Mouse (Mus musculus): Measurements from ENCODE around the gene Togaram2. TPM values are rescaled to one million over a fixed set of nuclear protein-coding genes. Genes with fewer than 3 reads are reported as not detected.

Togaram2 gene
- total RNA-seq, 4 experiments from 2014 or later, result 0.19 to 0.28 TPM; not detected in 2

- no peak for DNase-seq
Observed at GRCm38 (mm10) chr17:71683281-71683680, 10.2 kb downstream of the Togaram2 start.

GRCm38 (mm10) chr17:71684103-71684608 is 11.1 kb downstream of the Togaram2 start:
- DNase-seq, result no peak

GRCm38 (mm10) chr17:71687436-71687835 is 14.4 kb downstream of the Togaram2 start:
- DNase-seq, result no peak

GRCm38 (mm10) chr17:71689903-71690302 is 16.8 kb downstream of the Togaram2 start:
- DNase-seq, result no peak

GRCm38 (mm10) chr17:71691361-71691875 is 18.4 kb downstream of the Togaram2 start:
- DNase-seq, result no peak

- DNase-seq, result no peak
Observed at GRCm38 (mm10) chr17:71693313-71693712, 20.3 kb downstream of the Togaram2 start.

- DNase-seq, result no peak
Observed at GRCm38 (mm10) chr17:71693780-71694179, 20.7 kb downstream of the Togaram2 start.

GRCm38 (mm10) chr17:71695151-71695550 is 22.1 kb downstream of the Togaram2 start:
- DNase-seq, result no peak

DNA sequence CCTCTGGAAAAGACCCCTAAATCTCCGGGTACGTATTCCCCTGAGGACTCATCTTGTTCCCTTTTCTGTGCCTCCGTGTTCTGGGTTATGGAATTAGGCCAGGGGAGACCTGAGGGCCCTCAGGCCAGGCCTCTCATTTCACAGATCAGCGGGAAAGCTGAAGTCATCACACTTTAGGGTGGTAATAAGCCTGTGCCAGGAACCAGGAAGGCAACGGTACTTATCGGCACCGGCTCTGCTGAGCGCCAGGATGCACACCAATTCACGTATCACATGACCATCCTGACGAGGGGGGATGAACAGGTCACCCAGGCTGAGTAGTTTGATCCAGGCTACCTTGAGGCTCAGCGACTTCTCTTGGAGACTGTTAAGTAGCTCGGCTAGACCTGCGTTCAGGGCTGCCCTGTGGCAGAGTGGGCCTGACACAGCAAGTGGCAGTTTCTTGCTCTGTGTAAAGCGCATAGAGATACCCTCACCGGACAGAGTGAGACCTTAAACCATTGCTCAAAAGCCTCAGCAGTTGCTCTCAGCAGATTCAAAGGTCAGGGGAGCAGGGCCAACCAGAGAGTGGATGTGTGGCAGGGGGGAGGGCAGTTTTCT is 22.8 kb downstream of the Togaram2 start:
- DNase-seq, result no peak

DNA sequence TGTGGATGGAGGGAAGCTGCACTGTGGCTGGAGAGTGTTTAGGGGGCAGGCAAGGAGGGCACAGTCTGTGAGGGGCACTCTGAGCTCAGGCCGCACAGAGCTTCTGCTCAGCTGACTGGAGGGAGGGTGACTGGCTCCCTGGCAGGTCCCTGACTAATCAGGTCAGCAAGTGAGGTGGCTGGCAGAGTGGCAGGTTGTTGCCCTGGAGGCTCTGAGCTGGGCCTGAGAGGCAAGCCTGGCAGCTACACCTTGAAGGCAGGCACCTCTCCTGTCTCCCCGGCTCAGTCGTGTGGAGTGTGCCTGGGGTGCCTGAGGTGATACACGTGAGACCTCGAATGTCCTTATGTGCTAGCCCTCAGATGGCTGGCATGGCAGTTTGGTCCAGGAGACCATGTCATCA is 23.3 kb downstream of the Togaram2 start:
- DNase-seq, result no peak

GRCm38 (mm10) chr17:71697896-71698618 is 25.0 kb downstream of the Togaram2 start:
- no peak for DNase-seq

DNA sequence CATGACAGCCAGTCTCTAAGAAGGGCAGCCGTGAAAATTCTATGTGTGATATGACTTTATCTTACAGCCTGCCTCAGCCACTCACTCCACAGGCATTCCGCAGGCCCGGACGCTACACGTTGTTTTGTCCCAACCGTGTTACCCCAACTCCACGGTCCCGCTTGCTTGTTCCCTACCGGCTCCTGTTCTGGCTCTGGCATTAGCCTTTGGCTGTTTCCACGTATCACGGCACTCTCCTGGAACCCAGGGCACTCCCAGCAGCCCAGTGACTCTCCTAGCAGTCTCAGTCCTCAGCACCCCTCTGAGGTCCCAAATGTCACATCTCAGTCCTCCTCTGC is 25.5 kb downstream of the Togaram2 start:
- no peak for DNase-seq

- DNase-seq, result no peak
Observed at GRCm38 (mm10) chr17:71705113-71705512, 32.1 kb downstream of the Togaram2 start.

DNA sequence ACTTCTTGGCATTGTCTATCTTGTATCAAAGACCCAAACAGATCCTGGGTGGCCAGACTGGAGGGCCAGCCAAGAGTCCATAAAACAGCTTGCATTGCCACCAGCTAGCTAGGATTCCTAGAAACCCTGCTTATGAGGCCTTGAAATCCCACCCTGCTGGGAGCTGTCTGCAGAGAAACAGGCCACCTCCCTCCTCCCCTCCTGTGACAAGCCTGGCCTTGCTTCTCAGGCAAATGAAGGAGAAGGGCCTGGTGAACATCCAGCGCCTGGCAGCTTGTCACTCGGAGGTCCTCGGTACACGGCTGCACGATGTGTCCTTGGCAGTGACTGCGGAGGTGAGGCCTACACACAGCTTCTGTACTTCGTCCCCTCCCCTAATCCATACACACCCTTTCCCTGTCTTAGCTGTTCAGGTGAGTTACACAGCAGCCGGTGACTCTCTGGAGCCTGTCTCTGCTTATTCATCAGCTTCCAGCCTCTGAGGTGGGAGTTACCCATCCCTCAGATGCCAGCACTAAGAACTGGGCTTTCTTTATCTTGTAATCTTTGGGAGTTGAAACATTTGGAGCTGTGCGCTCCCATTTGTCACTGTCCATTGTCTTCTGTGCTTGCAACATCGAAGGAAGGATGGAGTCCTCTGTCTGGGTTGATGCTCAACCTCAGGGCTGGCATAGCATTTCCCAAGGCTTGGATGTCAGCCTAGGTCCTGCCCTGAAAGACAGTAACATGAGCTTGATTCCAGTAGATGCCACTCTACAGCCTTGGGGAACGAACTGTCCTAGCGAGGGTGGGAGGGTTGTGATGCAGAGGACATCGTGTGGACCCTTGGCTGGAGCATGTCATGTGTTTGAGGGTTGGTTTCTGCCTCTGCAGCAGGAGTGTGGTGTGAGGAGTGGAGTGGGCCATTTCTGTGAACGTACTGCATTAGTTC is 32.8 kb downstream of the Togaram2 start:
- no peak for DNase-seq

DNA sequence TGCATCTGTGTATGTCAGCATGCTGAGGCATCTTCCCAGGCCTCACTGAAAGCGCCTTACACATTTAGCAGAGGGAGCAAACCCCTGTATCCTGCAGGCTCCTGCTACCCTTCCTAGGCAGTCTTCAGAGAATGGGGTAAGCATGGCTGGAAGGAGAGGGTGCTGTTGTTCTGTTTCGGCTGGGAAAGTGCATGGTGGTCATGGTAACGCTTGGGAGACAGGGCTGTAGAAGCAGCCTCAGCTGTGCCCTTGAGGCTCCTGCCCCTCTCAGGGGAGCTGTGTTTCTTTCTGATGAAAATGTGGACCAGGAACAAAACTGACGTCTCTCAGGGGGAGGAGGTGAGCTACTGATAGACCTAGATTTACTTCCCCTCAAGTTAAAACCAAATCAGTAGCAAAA is 34.7 kb downstream of the Togaram2 start:
- no peak for DNase-seq

GRCm38 (mm10) chr17:71712279-71712678 is 39.2 kb downstream of the Togaram2 start:
- DNase-seq, result no peak

DNA sequence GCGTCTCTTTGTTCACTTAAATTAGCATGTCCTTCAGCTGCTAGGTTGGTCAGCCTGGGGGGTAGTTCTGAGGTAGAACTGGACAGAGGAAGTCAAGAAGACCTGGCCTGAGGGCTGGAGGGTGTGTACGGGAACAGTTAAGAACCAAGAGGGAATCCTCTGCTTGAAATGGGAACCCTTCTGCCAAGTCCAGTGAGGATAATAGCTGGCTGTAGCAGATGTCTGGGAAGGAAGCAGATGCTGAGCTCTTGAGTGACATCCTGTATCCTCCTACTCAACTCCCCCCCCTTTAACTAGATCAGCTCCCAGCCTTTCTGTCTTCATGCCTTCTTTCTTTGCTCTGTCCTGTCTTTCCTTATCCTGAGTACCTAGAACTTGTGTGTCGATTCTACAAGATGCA is 42.0 kb downstream of the Togaram2 start:
- DNase-seq, result no peak

DNA sequence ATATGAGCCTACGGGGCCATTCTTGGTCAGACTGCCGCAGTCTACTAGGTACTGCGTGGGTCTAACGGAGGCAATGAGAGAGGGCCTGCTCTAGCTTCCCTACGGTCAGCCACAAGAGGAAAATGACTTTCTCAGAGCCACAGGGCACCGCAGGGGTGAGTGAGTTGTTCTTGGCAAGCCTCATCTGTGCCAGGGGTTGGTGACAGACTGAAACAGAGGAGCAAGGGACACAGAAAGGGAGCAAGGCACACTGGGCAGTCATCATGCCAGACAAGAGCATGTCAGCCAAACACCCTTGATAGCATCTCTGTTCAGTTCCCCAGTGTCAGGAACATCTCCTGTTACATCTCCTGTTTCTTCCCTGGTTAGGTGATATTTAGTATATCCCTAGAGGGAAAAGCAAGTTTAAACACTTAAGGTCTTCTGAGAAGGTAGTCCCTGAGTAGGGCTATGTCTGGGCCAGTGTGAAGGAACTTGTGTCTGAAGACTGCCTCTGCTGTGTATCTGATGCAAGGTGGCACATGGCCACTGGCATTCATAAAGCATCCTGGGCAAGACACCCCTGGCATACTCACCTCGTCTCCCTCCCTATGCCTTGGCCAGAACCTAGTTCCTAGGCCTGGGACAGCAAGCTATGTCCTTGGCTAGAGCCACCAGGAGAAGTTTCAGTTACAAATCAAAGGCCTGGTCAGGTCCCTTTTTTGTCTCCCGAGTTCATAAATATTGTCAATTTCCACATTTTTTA is 45.0 kb downstream of the Togaram2 start:
- DNase-seq, result no peak

DNA sequence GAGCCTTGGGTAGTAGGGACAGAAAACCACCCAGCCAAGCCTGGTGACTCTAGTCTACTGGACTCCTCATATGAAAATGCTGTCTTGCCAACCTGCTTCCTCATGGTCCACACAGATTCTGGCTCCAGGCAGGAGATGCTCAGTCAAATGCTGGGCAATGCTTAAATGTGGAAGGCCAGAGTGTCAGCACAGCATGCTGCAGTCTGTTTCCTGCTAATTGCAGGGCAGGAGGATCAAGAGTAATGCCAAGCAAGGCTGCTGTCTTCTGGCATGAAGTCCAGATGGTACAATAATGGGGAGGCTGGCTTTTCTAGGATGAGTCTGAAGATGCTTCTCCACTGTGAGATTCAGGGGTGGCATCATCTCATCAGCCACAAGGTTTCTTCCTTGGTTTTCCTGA is 47.4 kb downstream of the Togaram2 start:
- no peak for DNase-seq

DNA sequence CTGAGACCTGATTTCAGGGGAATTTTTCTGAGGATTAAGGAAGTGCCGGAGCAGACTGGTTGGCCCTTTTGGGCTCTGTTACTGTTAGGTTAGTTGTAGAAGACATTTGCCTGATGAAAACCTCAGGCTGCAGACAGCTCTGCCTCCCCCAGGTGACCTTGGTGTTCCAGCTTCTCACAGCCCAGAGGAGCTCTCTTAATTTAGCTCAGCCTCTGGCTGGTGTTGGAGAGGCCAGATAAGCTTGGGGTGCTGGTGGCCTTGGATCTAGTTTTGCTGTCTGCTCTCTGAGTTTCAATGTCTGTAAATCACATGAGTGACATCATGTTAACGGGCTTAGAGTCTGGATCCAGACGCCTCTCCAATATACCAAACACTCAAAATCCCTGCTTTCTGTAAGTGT is 48.0 kb downstream of the Togaram2 start:
- peak; percentile 28 for DNase-seq

- DNase-seq, result no peak
Observed at GRCm38 (mm10) chr17:71730655-71731054, 57.6 kb downstream of the Togaram2 start.

GRCm38 (mm10) chr17:71736442-71736841 is 63.4 kb downstream of the Togaram2 start:
- no peak for DNase-seq
